Mouse (Mus musculus): Measurements from ENCODE around the gene Pde4a. TPM values are rescaled to one million over a fixed set of nuclear protein-coding genes. Genes with fewer than 3 reads are reported as not detected.

The Pde4a gene
- polyA plus RNA-seq, 1 experiment from 2014 or later: 6.5 TPM

- H3K27ac ChIP-seq (ENCODE audit: low read depth, low read length): no peak overlapping the region
- no peak overlapping the region for H3K4me3 ChIP-seq (ENCODE audit: low read depth, low read length)
- 83% methylated on average over 9 of the region's 9 CpGs for WGBS
- H3K9me3 ChIP-seq (ENCODE audit: control insufficient read depth, low read length): no peaks in the 10 kb centered on the region
- H3K27me3 ChIP-seq (ENCODE audit: control insufficient read depth, insufficient read depth, low read length): no peaks in the 10 kb centered on the region
- H3K36me3 ChIP-seq (ENCODE audit: control insufficient read depth, insufficient read depth, low read length): no peaks in the 10 kb centered on the region
- DNase-seq (ENCODE audit: low spot score, missing footprints): no peak
- no peak overlapping the region for H3K9ac ChIP-seq (ENCODE audit: low read length)
- ATAC-seq (ENCODE audit: low FRiP score): no peak
- H3K4me2 ChIP-seq: no peak overlapping the region
- 0 out of 2 replicates have a peak, but pooled peaks cover 4% of the 10 kb centered on the region for H3K4me1 ChIP-seq (ENCODE audit: control insufficient read depth, insufficient read depth, low read length)
Observed at GRCm38 (mm10) chr9:21133064-21133707, 32.3 kb upstream of the Pde4a start.

DNA sequence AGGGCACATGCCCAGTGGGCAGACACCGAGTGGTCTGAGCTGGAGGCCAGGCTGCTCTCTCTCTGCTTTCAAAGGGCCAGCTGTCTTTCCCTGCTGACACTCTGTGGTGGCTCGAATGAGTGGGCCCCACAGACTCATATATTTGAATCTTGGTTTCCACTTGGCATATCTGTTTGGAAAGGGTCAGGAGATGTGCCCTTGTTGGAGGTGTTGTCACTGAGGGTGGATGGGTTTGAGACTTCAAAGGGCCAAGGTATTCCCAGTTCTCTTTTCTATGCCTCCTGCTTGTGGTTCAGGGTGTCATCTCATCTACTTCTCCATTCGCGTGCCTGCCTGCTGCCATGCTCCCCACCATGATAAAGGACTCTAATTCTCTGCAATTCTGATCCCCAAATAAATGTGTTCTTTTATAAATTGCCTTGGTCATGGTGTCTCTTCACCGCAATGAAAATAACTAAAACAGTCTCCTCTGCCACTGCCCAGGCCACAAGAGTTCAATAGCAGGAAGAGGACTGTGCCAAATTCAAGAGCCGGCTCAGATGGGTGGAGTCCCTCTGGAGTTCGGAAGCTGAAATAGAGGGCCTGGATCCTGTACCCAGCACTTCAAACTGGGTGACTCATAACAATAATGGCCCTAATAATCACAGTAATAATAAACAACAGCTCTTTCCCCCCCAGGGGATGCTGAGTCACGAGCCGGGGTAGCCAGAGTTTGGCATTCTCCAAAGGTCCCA lies 30.8 kb upstream of the Pde4a start:
- no peak overlapping the region for H3K4me3 ChIP-seq (ENCODE audit: low read depth, low read length)
- no peak overlapping the region for H3K9ac ChIP-seq (ENCODE audit: low read length)
- H3K4me2 ChIP-seq: no peak overlapping the region
- 0 out of 2 replicates have a peak, but pooled peaks cover 4% of the 10 kb centered on the region for H3K4me1 ChIP-seq (ENCODE audit: control insufficient read depth, insufficient read depth, low read length)
- 78% methylated on average over 9 of the region's 9 CpGs for WGBS
- H3K27ac ChIP-seq (ENCODE audit: low read depth, low read length): no peak overlapping the region
- no peaks in the 10 kb centered on the region for H3K9me3 ChIP-seq (ENCODE audit: control insufficient read depth, low read length)
- ATAC-seq (ENCODE audit: low FRiP score) (no peak), DNase-seq (ENCODE audit: low spot score, missing footprints) (no peak)
- peaks cover 7% of the 10 kb centered on the region; the same call in 1 of the 2 replicates for H3K36me3 ChIP-seq (ENCODE audit: control insufficient read depth, insufficient read depth, low read length)
- H3K27me3 ChIP-seq (ENCODE audit: control insufficient read depth, insufficient read depth, low read length): no peaks in the 10 kb centered on the region

GRCm38 (mm10) chr9:21135329-21135890 lies 30.1 kb upstream of the Pde4a start:
- Histone ChIP-seq H3K9me3 (ENCODE audit: control insufficient read depth, low read length) (no peaks in the 10 kb centered on the region), H3K27me3 (ENCODE audit: control insufficient read depth, insufficient read depth, low read length) (no peaks in the 10 kb centered on the region), H3K36me3 (ENCODE audit: control insufficient read depth, insufficient read depth, low read length) (peaks cover 13% of the 10 kb centered on the region), H3K4me3 (ENCODE audit: low read depth, low read length) (no peak overlapping the region), H3K27ac (ENCODE audit: low read depth, low read length) (no peak overlapping the region), H3K4me2 (no peak overlapping the region), H3K4me1 (ENCODE audit: control insufficient read depth, insufficient read depth, low read length) (0 out of 2 replicates have a peak, but pooled peaks cover 3% of the 10 kb centered on the region), H3K9ac (ENCODE audit: low read length) (no peak overlapping the region)
- no peak for DNase-seq (ENCODE audit: low spot score, missing footprints)
- 76% methylated on average over 4 of the region's 4 CpGs for WGBS
- no peak for ATAC-seq (ENCODE audit: low FRiP score)

DNA sequence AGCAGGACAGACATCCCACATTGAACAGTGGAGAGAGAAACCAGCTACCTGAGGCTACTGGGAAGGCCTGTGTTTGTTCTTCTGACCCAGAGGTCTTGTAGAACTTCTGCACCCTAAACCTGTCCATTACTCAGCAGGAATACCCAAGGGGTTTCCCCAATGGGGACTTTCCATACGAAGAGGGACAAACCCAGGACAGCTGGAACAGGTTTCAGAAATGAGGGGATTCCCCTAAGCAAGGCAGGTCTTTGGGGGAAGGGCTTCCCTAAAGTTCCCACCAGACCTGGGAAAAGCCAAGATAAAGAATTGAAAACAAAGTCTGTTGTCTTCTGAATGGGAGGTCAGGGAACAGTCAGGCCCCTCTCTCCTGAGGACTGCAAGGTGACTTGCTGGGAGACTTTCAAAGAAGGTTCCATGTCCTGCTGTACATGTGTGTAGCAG lies 29.6 kb upstream of the Pde4a start:
- Histone ChIP-seq H3K9me3 (ENCODE audit: control insufficient read depth, low read length) (no peaks in the 10 kb centered on the region), H3K4me2 (no peak overlapping the region), H3K9ac (ENCODE audit: low read length) (no peak overlapping the region), H3K27me3 (ENCODE audit: control insufficient read depth, insufficient read depth, low read length) (no peaks in the 10 kb centered on the region), H3K36me3 (ENCODE audit: control insufficient read depth, insufficient read depth, low read length) (peaks cover 18% of the 10 kb centered on the region), H3K27ac (ENCODE audit: low read depth, low read length) (no peak overlapping the region), H3K4me3 (ENCODE audit: low read depth, low read length) (no peak overlapping the region), H3K4me1 (ENCODE audit: control insufficient read depth, insufficient read depth, low read length) (no peaks in the 10 kb centered on the region)
- WGBS: 78% methylated on average over 1 of the region's 1 CpGs
- DNase-seq (ENCODE audit: low spot score, missing footprints) (no peak), ATAC-seq (ENCODE audit: low FRiP score) (no peak)

GRCm38 (mm10) chr9:21136401-21136800 lies 29.1 kb upstream of the Pde4a start:
- DNase-seq (ENCODE audit: low spot score, missing footprints) (no peak), ATAC-seq (ENCODE audit: low FRiP score) (no peak)
- H3K4me1 ChIP-seq (ENCODE audit: control insufficient read depth, insufficient read depth, low read length): no peaks in the 10 kb centered on the region
- H3K9me3 ChIP-seq (ENCODE audit: control insufficient read depth, low read length): no peaks in the 10 kb centered on the region
- H3K27me3 ChIP-seq (ENCODE audit: control insufficient read depth, insufficient read depth, low read length): no peaks in the 10 kb centered on the region
- no peak overlapping the region for H3K4me3 ChIP-seq (ENCODE audit: low read depth, low read length)
- H3K36me3 ChIP-seq (ENCODE audit: control insufficient read depth, insufficient read depth, low read length): peaks cover 22% of the 10 kb centered on the region
- 90% methylated on average over 6 of the region's 6 CpGs for WGBS
- no peak overlapping the region for H3K4me2 ChIP-seq
- H3K9ac ChIP-seq (ENCODE audit: low read length): no peak overlapping the region
- no peak overlapping the region for H3K27ac ChIP-seq (ENCODE audit: low read depth, low read length)

DNA sequence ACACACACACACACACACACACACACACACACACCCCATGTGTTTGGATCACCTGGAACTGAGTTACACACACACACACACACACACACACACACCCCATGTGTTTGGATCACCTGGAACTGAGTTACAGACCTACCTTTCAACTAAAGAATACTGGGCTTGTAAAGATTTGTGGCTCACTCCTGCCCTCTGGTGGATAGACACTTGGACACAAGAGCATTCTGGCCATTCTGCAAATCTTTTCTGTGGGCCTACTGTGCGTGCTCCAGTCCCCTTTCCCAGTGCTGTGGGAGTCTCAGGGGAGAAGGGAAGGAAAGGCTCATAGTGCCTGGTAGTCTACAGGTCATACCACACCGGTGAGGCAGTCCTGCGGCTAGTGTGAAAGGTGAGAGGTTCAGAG lies 28.3 kb upstream of the Pde4a start:
- WGBS: 57% methylated on average over 3 of the region's 3 CpGs
- Histone ChIP-seq H3K9ac (ENCODE audit: low read length) (no peak overlapping the region), H3K4me2 (no peak overlapping the region), H3K4me1 (ENCODE audit: control insufficient read depth, insufficient read depth, low read length) (no peaks in the 10 kb centered on the region), H3K36me3 (ENCODE audit: control insufficient read depth, insufficient read depth, low read length) (peaks cover 28% of the 10 kb centered on the region), H3K4me3 (ENCODE audit: low read depth, low read length) (no peak overlapping the region), H3K27ac (ENCODE audit: low read depth, low read length) (no peak overlapping the region), H3K9me3 (ENCODE audit: control insufficient read depth, low read length) (no peaks in the 10 kb centered on the region), H3K27me3 (ENCODE audit: control insufficient read depth, insufficient read depth, low read length) (no peaks in the 10 kb centered on the region)
- DNase-seq (ENCODE audit: low spot score, missing footprints): peak; percentile 93
- ATAC-seq (ENCODE audit: low FRiP score): 0 out of 2 replicates have a peak, but pooled peaks have one; percentile 26

GRCm38 (mm10) chr9:21138386-21138785 lies 27.1 kb upstream of the Pde4a start:
- Histone ChIP-seq H3K36me3 (ENCODE audit: control insufficient read depth, insufficient read depth, low read length) (peaks cover 39% of the 10 kb centered on the region), H3K27me3 (ENCODE audit: control insufficient read depth, insufficient read depth, low read length) (no peaks in the 10 kb centered on the region), H3K4me1 (ENCODE audit: control insufficient read depth, insufficient read depth, low read length) (no peaks in the 10 kb centered on the region), H3K9ac (ENCODE audit: low read length) (no peak overlapping the region), H3K4me2 (no peak overlapping the region), H3K4me3 (ENCODE audit: low read depth, low read length) (no peak overlapping the region), H3K27ac (ENCODE audit: low read depth, low read length) (no peak overlapping the region), H3K9me3 (ENCODE audit: control insufficient read depth, low read length) (no peaks in the 10 kb centered on the region)
- no peak for DNase-seq (ENCODE audit: low spot score, missing footprints)
- no peak for ATAC-seq (ENCODE audit: low FRiP score)
- WGBS: 94% methylated on average over 4 of the region's 4 CpGs

DNA sequence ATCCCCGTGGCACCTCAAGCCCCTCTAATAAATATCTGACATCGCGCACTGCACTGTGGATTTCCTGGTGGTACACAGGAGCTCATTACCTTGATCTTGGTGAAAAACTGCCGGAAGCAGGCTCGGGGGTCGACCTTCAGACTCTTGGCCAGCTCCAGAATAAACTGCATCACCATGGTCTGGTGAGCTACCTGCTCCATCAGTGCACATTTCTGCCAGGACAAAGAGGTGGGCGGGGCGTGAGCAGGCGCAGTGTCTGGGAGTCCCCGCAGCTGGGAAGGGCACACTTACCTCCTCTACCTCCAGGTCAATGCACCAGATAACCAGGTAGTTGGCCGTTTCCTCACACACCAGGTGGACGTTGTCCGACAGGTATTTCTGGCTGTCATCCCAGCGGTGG lies 23.6 kb upstream of the Pde4a start:
- Histone ChIP-seq H3K27me3 (ENCODE audit: control insufficient read depth, insufficient read depth, low read length) (no peaks in the 10 kb centered on the region), H3K4me3 (ENCODE audit: low read depth, low read length) (no peak overlapping the region), H3K9ac (ENCODE audit: low read length) (no peak overlapping the region), H3K4me1 (ENCODE audit: control insufficient read depth, insufficient read depth, low read length) (no peaks in the 10 kb centered on the region), H3K9me3 (ENCODE audit: control insufficient read depth, low read length) (no peaks in the 10 kb centered on the region), H3K36me3 (ENCODE audit: control insufficient read depth, insufficient read depth, low read length) (peaks cover 43% of the 10 kb centered on the region), H3K27ac (ENCODE audit: low read depth, low read length) (no peak overlapping the region), H3K4me2 (no peak overlapping the region)
- WGBS: 94% methylated on average over 14 of the region's 14 CpGs
- ATAC-seq (ENCODE audit: low FRiP score) (no peak), DNase-seq (ENCODE audit: low spot score, missing footprints) (no peak)

DNA sequence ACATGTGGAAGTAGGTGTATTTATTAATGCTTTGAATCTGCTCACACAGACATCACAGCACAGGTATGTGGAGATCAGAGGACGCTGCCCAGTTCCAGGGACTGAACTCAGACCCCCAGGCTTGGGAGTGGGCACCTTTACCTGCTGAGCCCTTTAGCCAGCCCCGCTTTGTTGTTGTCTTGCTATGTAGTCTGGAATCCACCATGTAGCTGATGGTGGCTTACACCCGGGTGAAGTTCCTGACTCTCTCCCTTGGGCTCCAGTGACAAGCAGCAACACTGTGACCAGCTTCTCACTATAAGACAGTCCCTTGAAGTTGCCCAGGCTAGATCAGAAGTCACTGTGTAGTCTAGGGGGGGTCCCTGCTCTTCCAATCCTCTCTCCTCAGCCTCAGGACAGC lies 21.2 kb upstream of the Pde4a start:
- ATAC-seq (ENCODE audit: low FRiP score) (no peak), DNase-seq (ENCODE audit: low spot score, missing footprints) (no peak)
- Histone ChIP-seq H3K4me1 (ENCODE audit: control insufficient read depth, insufficient read depth, low read length) (peaks cover 18% of the 10 kb centered on the region), H3K9ac (ENCODE audit: low read length) (no peak overlapping the region), H3K4me3 (ENCODE audit: low read depth, low read length) (no peak overlapping the region), H3K4me2 (no peak overlapping the region), H3K27me3 (ENCODE audit: control insufficient read depth, insufficient read depth, low read length) (no peaks in the 10 kb centered on the region), H3K36me3 (ENCODE audit: control insufficient read depth, insufficient read depth, low read length) (peaks cover 40% of the 10 kb centered on the region), H3K27ac (ENCODE audit: low read depth, low read length) (no peak overlapping the region), H3K9me3 (ENCODE audit: control insufficient read depth, low read length) (no peaks in the 10 kb centered on the region)
- WGBS: 98% methylated on average over 3 of the region's 3 CpGs

Data from midbrain, embryonic 11.5 days (tissue).